In genomic region chr16:66871201-66871600, GRCm38 (mm10) we compare ENCODE assay signal across 18 mouse cellular contexts.
"Had no signal": no experiment of that assay in that cellular context is flagged by ENCODE, and none has a peak within 500 bp of the region (broad histone marks: within the 10 kb centered on the region; RNA-seq: fewer than 3 reads in every experiment).

No protein-coding gene starts in this region.

- H3K27me3 ChIP-seq: kidney, embryonic 15.5 days; limb, embryonic 13.5 days; liver, embryonic 12.5 days; liver, embryonic 15.5 days; lung, embryonic 15.5 days; stomach, embryonic 15.5 days had no signal

- H3K4me1 ChIP-seq: kidney, embryonic 15.5 days; limb, embryonic 10.5 days; limb, embryonic 13.5 days; liver, embryonic 12.5 days; liver, embryonic 15.5 days; lung, embryonic 15.5 days; stomach, embryonic 15.5 days had no signal

- H3K9ac ChIP-seq: kidney, embryonic 15.5 days; limb, embryonic 13.5 days; liver, embryonic 12.5 days; liver, embryonic 15.5 days; lung, embryonic 15.5 days; stomach, embryonic 15.5 days had no signal

- H3K9me3 ChIP-seq: kidney, embryonic 15.5 days; limb, embryonic 10.5 days; limb, embryonic 13.5 days; liver, embryonic 12.5 days; liver, embryonic 15.5 days; lung, embryonic 15.5 days; stomach, embryonic 15.5 days had no signal

- H3K36me3 ChIP-seq: kidney, embryonic 15.5 days; limb, embryonic 10.5 days; limb, embryonic 13.5 days; liver, embryonic 12.5 days; liver, embryonic 15.5 days; lung, embryonic 15.5 days; stomach, embryonic 15.5 days had no signal

- DNase-seq: kidney, postnatal 10 days; kidney, postnatal 4 days; liver; lung, adult 18-20 months; lung, postnatal 10 days; lung, postnatal 4 days; midbrain, embryonic 14.5 days; right cerebral cortex, postnatal 25 days; spleen, adult 18-20 months; thymus, adult 18-20 months; thymus, postnatal 36 days had no signal

- H3K27ac ChIP-seq: kidney, embryonic 15.5 days; limb, embryonic 10.5 days; limb, embryonic 13.5 days; liver, embryonic 12.5 days; liver, embryonic 15.5 days; lung, embryonic 15.5 days; stomach, embryonic 15.5 days had no signal

- H3K4me3 ChIP-seq: kidney, embryonic 15.5 days; limb, embryonic 10.5 days; limb, embryonic 13.5 days; liver, embryonic 12.5 days; liver, embryonic 15.5 days; lung, embryonic 15.5 days; stomach, embryonic 15.5 days had no signal
